Mouse (Mus musculus): Measurements from ENCODE around the gene Ccdc173. TPM values are rescaled to one million over a fixed set of nuclear protein-coding genes. Genes with fewer than 3 reads are reported as not detected.
A peak's percentile ranks its signal among the peaks of the same experiment; 100 is the strongest.

Ccdc173 gene
- polyA plus RNA-seq, 1 experiment from 2014 or later: 3.0 TPM

DNA sequence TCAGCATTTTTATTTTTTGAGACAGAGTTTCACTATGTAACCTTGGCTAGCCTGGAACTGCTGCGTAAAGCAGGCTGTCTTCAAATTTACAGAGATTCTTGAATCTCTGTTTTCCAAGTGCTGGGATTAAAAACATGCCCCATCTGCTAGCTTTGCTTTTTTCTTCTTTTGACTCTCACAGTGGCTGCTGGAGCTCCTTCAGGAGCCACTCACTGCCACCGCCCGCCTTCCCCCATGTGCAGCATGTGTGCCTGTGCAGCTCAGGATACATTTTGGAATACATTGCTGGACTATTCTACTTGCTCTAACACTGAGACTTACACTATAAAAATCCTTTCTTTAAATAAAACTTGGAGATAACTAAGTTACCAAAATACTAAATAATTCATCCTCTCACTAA, 16.0 kb downstream of the Ccdc173 start:
- Histone ChIP-seq H3K4me3 (no peak overlapping the region), H3K36me3 (peaks cover 34% of the 10 kb centered on the region), H3K27ac (no peak overlapping the region), H3K9me3 (no peaks in the 10 kb centered on the region), H3K4me1 (replicated peaks) (no peaks in the 10 kb centered on the region), H3K27me3 (ENCODE audit: insufficient read depth, poor library complexity, severe bottlenecking) (no peaks in the 10 kb centered on the region)
- DNase-seq (ENCODE audit: low spot score): no peak
- 92% methylated on average over 3 of the region's 3 CpGs for WGBS

DNA sequence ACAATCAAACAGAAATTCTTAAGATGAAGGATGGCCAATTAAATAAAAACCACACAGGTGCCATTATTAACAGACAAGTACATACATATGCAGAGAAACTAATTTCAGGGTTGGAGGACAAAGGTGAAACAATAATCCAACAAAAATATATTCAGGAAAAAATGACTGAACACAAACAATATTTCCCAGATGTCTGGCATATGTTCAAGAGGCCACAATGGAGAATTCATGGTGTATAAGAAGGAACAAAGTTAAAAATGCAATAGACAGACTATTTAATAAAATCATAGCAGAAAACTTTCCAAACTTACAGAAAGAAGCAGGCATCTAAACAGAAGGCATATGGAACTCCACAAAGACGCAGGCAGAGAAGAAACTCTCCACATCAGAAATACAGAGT, 24.7 kb downstream of the Ccdc173 start:
- Histone ChIP-seq H3K4me1 (replicated peaks) (peaks cover 28% of the 10 kb centered on the region), H3K36me3 (peaks cover 17% of the 10 kb centered on the region), H3K4me3 (no peak overlapping the region), H3K9me3 (no peaks in the 10 kb centered on the region), H3K27ac (no peak overlapping the region), H3K27me3 (ENCODE audit: insufficient read depth, poor library complexity, severe bottlenecking) (no peaks in the 10 kb centered on the region)
- DNase-seq (ENCODE audit: low spot score): no peak
- 89% methylated on average over 1 of the region's 1 CpGs for WGBS

DNA sequence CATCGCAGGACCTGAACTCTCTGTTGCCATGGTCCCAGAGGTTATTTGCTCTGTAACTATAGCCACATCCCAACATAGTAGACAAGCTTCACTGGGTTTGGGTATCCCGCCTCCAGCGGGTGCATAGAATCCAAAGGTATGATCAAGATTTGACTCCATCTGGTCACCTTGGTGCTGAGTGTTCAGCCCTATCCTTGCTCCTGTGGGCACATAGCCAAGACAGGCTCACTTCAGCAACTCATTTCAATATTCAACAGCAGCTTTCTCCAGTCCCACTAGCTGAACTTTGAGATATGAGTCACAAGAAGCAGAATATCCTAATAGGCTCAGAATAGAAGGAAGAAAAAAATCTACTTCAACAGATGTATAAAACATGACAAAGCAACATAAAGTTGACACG, 26.0 kb downstream of the Ccdc173 start:
- H3K9me3 ChIP-seq: no peaks in the 10 kb centered on the region
- H3K4me3 ChIP-seq: no peak overlapping the region
- peaks cover 17% of the 10 kb centered on the region for H3K36me3 ChIP-seq
- DNase-seq (ENCODE audit: low spot score): peak; percentile 17
- no peaks in the 10 kb centered on the region for H3K27me3 ChIP-seq (ENCODE audit: insufficient read depth, poor library complexity, severe bottlenecking)
- no peak overlapping the region for H3K27ac ChIP-seq
- H3K4me1 ChIP-seq (replicated peaks): peaks cover 28% of the 10 kb centered on the region
- 69% methylated on average over 4 of the region's 4 CpGs for WGBS

DNA sequence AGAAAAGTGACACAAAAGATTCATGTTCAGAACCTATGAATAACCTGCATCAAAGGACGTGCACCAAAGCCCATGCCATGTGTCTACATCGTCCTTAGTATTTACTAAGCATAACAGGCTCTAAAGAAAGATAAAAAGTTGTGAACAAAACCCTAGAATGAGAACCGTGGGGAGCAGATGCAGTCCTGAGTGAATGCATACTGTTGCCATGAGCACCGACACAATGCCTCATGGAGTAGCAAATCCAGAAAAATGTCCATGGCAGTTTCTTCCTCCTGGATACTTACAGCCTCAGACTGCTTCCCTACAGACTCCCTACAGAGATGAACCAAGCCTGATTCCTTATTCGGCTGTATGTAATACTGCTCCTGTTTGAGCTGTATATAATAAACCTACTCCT, 28.4 kb downstream of the Ccdc173 start:
- WGBS: 38% methylated on average over 5 of the region's 5 CpGs
- Histone ChIP-seq H3K4me1 (replicated peaks) (peaks cover 28% of the 10 kb centered on the region), H3K9me3 (no peaks in the 10 kb centered on the region), H3K27me3 (ENCODE audit: insufficient read depth, poor library complexity, severe bottlenecking) (no peaks in the 10 kb centered on the region), H3K27ac (peak overlapping the region; percentile 47), H3K4me3 (no peak overlapping the region), H3K36me3 (peaks cover 14% of the 10 kb centered on the region)
- DNase-seq (ENCODE audit: low spot score): peak; percentile 27

DNA sequence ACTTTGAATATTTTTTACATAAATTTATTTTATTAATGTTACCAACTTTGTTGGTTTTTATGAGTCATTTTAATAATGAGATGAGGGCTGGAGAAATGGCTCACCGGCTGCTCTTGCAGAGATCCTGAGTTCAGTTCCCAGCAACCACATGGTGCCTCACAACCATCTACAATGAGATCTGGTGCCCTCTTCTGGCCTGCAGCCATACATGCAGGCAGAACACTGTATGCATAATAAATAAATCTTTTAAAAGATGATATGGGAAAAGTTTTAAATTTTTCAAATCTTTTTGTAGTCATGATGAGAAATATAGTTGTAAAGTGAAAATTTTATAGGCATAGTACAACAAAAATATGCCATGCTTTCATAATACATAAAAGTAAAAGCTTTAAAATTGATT, 44.3 kb downstream of the Ccdc173 start:
- Histone ChIP-seq H3K36me3 (peaks cover 99% of the 10 kb centered on the region), H3K27me3 (ENCODE audit: insufficient read depth, poor library complexity, severe bottlenecking) (no peaks in the 10 kb centered on the region), H3K4me1 (replicated peaks) (no peaks in the 10 kb centered on the region), H3K27ac (no peak overlapping the region), H3K4me3 (no peak overlapping the region), H3K9me3 (peaks cover 5% of the 10 kb centered on the region)
- DNase-seq (ENCODE audit: low spot score): no peak
- WGBS: 84% methylated on average over 1 of the region's 1 CpGs

DNA sequence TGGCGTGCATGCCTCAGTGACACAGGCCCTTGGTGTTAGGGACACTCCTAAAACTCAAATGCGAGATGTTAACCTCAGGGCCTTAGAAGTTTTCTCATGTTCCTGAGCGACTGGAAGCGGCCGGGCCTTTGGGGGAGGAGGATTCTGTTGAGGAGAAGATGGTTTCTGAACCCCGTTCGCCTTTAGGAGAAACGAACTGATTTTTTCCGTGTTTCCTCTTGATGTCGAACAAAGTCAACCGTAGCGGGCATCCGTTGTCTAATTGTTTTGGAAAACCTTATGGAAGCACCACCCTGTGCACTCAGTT, 65.9 kb downstream of the Ccdc173 start:
- WGBS: under 1% methylated on average over 13 of the region's 13 CpGs
- no peaks in the 10 kb centered on the region for H3K36me3 ChIP-seq
- no peak for DNase-seq (ENCODE audit: low spot score)
- H3K9me3 ChIP-seq: no peaks in the 10 kb centered on the region
- H3K4me3 ChIP-seq: peak overlapping the region; percentile 89
- H3K4me1 ChIP-seq (replicated peaks): peaks cover 15% of the 10 kb centered on the region
- H3K27ac ChIP-seq: peak overlapping the region; percentile 96
- H3K27me3 ChIP-seq (ENCODE audit: insufficient read depth, poor library complexity, severe bottlenecking): no peaks in the 10 kb centered on the region

DNA sequence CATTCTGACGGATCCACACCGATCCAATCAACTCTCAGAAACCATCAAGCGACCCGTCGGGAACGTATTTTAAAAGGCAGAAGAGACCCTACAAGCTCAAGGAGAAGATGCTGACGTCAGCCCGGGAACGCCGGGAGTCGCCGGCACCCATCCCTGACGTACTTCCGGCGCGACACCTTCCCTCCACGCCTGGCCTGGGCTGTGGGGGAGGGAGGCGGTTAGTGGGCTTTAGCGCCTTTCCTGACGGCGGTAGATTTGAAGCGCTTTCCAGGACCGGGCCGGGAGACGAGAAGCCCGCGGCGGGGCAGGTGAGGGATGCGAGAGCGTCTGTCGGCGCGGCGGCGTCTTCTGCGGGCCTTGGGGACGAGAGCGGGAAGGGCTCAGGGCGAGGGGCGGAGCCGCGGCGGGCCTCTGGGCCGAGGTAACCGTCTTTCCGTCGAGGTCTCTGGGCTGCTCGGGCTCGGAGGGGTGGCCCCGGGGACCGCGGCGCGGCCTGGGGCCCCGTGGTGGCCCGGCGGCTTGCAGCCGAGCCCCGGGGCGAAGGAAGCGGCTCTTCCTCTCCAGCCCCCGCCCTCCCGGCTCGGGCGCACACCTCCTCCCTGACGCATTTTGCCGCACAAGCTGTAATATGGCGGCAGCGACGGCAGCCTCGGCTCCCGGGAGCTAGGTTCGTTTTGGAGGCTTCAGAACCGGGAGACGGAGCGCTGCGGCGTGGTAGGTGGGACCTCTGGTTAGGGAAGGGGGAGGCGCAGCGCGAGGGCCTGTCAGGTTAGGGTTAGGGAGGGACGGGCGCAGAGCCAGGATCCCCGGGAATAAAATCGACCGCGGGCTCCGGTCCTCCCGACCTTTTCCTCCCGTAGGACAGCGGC, 66.5 kb downstream of the Ccdc173 start:
- Histone ChIP-seq H3K36me3 (no peaks in the 10 kb centered on the region), H3K4me3 (peak overlapping the region; percentile 89), H3K27ac (peak overlapping the region; percentile 96), H3K4me1 (replicated peaks) (peaks cover 15% of the 10 kb centered on the region), H3K9me3 (no peaks in the 10 kb centered on the region), H3K27me3 (ENCODE audit: insufficient read depth, poor library complexity, severe bottlenecking) (no peaks in the 10 kb centered on the region)
- under 1% methylated on average over 91 of the region's 91 CpGs for WGBS
- peak; percentile 94 for DNase-seq (ENCODE audit: low spot score)

DNA sequence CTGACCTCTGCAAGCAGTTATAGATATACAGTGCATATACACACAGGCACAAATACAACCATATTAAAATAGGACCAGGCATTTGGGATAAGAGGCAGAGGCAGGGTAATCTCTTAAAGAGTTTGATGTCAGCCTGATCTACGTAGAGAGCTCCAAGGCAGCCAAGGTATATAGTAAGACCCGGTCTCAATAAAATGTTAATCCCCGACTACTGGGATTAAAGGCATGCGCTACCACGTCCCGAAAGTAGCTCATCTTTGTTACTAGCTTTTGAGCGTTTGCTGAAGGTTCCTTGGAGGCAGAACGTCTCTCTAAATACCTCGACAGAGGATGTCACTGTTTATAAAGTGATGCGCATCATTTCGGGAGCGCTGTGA, 67.1 kb downstream of the Ccdc173 start, which contains the start of gene Ppig:
Gene Ppig (plus strand): TSS at position 273 of the 377 bp plus-strand sequence.
- Histone ChIP-seq H3K36me3 (no peaks in the 10 kb centered on the region), H3K27ac (peak within 1 kb of the TSS; percentile 96), H3K27me3 (ENCODE audit: insufficient read depth, poor library complexity, severe bottlenecking) (no peaks in the 10 kb centered on the region), H3K4me3 (peak within 1 kb of the TSS; percentile 89), H3K9me3 (no peaks in the 10 kb centered on the region), H3K4me1 (replicated peaks) (peaks cover 15% of the 10 kb centered on the region)
- DNase-seq (ENCODE audit: low spot score): no peak
- WGBS: 5% methylated on average over 12 of the region's 12 CpGs

DNA sequence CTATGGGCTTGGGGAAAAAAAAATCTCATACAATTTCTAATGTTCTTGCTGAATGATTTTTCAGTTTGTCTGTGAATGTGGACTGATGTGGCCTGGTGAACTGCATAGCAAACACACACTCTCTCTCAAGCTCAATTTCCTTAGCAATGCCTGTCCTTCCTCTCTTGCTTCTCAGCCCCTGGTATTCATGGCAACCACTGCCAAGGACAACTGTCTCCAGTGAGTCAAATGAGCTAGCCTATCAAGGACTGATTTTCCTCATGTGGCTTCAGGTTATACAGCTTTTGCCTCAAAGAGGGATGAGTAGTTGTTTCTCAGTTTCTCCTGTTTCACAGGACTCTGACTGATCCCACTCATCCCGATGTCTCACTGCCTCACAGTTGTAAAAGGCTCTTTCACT, 70.3 kb downstream of the Ccdc173 start:
- DNase-seq (ENCODE audit: low spot score): no peak
- Histone ChIP-seq H3K4me1 (replicated peaks) (peaks cover 11% of the 10 kb centered on the region), H3K9me3 (no peaks in the 10 kb centered on the region), H3K27me3 (ENCODE audit: insufficient read depth, poor library complexity, severe bottlenecking) (0 out of 2 replicates have a peak, but pooled peaks cover 2% of the 10 kb centered on the region), H3K4me3 (no peak overlapping the region), H3K27ac (no peak overlapping the region), H3K36me3 (no peaks in the 10 kb centered on the region)
- WGBS: 83% methylated on average over 1 of the region's 1 CpGs

DNA sequence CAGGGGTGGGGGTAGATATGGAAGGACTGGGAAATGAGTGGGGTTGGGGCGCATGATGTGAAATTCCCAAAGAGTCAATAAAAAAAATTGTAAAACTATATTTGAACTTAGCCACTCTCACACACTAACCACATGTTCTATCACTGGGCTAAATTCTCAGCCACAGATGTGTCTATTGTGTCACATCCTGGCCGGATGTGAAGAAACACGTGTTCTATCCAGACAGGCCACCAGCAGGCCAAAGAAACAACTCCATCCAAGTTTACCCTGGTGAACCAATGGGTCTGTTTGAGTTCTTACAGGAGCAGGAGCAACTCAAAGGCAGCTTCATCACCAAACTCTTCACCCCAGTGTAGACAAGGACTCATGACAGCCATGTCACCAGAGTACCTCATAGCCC, 72.9 kb downstream of the Ccdc173 start:
- 83% methylated on average over 3 of the region's 3 CpGs for WGBS
- Histone ChIP-seq H3K27me3 (ENCODE audit: insufficient read depth, poor library complexity, severe bottlenecking) (0 out of 2 replicates have a peak, but pooled peaks cover 2% of the 10 kb centered on the region), H3K9me3 (no peaks in the 10 kb centered on the region), H3K4me3 (no peak overlapping the region), H3K27ac (no peak overlapping the region), H3K4me1 (replicated peaks) (peaks cover 11% of the 10 kb centered on the region; the same call in 1 of the 2 replicates), H3K36me3 (no peaks in the 10 kb centered on the region)
- DNase-seq (ENCODE audit: low spot score): no peak

DNA sequence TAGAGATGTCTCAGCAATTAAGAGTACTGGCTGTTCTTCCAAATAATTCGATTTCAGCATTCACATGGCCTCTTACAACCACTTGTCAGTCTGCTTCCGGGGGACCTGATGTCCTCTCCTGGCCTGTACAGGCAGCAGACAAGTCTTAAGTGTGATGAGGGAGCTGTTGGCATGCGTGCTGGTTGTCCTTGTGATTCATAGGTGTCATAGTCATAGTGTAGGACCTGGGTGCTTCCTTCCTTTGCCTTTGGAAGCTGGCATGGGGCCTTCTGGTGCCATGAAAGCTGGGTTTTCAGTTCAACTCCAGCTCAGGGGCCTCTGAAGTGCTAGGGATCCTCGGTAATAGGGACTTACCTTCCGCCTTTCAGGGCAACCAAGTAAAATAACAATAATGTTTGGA, 75.2 kb downstream of the Ccdc173 start:
- Histone ChIP-seq H3K4me3 (no peak overlapping the region), H3K27me3 (ENCODE audit: insufficient read depth, poor library complexity, severe bottlenecking) (0 out of 2 replicates have a peak, but pooled peaks cover 2% of the 10 kb centered on the region), H3K27ac (no peak overlapping the region), H3K4me1 (replicated peaks) (peaks cover 11% of the 10 kb centered on the region; the same call in 1 of the 2 replicates), H3K36me3 (peaks cover 16% of the 10 kb centered on the region; the same call in 1 of the 2 replicates), H3K9me3 (no peaks in the 10 kb centered on the region)
- 85% methylated on average over 5 of the region's 5 CpGs for WGBS
- no peak for DNase-seq (ENCODE audit: low spot score)

DNA sequence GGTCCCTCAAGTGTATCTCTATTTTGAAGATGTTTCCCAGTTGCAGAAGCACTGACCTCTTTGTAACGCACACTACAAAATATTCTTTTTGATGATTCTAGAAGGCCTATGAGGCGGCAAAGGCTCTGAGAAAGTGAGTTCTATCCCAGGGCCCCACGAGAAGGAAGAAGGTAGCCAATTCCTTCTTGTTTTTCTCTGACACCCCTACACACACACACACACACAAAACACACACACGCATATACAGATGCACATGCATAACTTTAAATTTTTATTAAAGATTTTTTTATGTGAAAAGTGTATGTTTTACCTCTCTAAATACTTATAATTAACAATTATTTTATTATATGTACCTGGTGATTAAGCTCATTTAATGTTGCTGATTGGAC, 75.8 kb downstream of the Ccdc173 start:
- H3K4me1 ChIP-seq (replicated peaks): peaks cover 11% of the 10 kb centered on the region; the same call in 1 of the 2 replicates
- peak overlapping the region; percentile 90; the same call in 1 of the 2 replicates for H3K27ac ChIP-seq
- no peaks in the 10 kb centered on the region for H3K9me3 ChIP-seq
- H3K36me3 ChIP-seq: peaks cover 19% of the 10 kb centered on the region; the same call in 1 of the 2 replicates
- 37% methylated on average over 4 of the region's 4 CpGs for WGBS
- DNase-seq (ENCODE audit: low spot score): no peak
- 0 out of 2 replicates have a peak, but pooled peaks cover 2% of the 10 kb centered on the region for H3K27me3 ChIP-seq (ENCODE audit: insufficient read depth, poor library complexity, severe bottlenecking)
- H3K4me3 ChIP-seq: peak overlapping the region; percentile 87

DNA sequence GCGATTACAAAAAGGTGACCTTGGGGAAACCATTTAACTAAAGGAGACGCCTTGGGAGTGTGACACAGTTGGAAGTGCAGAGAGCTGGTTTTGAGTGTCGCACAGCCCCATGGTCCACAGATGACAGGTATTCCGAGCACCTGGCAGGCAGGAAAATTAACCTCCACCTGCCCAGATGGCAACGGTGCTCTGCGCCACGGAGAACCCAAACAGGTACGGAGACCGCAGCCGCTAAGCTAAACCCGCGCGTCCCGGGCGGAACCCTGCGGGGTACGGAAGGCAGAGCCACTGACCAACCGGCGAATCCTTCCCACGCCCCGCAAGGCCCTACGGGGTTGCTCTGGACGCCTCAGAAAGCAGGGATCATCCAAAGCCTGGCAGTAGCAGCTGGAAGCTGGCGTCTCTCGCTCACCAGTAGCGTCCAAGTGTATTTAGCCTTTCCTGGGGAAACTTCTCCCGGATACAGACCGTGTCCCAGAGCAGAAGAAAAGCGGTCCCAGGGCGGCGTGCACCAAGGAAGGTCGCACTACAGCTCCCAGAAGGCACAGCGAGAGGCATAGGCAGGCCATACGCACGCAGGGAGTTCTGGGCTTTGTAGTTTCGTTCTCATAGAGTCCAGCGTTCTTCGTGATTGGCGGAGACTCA, 76.3 kb downstream of the Ccdc173 start, which contains the start of gene Fastkd1:
Gene Fastkd1 (minus strand): TSS at position 536 of the 645 bp plus-strand sequence.
- WGBS: under 1% methylated on average over 39 of the region's 39 CpGs
- Histone ChIP-seq H3K4me1 (replicated peaks) (peaks cover 11% of the 10 kb centered on the region; the same call in 1 of the 2 replicates), H3K36me3 (peaks cover 24% of the 10 kb centered on the region; the same call in 1 of the 2 replicates), H3K9me3 (no peaks in the 10 kb centered on the region), H3K4me3 (peak within 1 kb of the TSS; percentile 87), H3K27ac (peak within 1 kb of the TSS; percentile 90), H3K27me3 (ENCODE audit: insufficient read depth, poor library complexity, severe bottlenecking) (0 out of 2 replicates have a peak, but pooled peaks cover 2% of the 10 kb centered on the region)
- DNase-seq (ENCODE audit: low spot score): peak; percentile 85
